Mouse (Mus musculus) cerebellum, adult 11-12 months (tissue): ENCODE data around the gene Cby3.

Experiments used
- DNase-seq: peaks from one replicate; pipeline ENCODE4 v3.0.0; 2022

The Cby3 gene

GRCm38 (mm10) chr11:50364548-50364947 is 10.3 kb downstream of the Cby3 start:
- DNase-seq = peak; percentile 66

GRCm38 (mm10) chr11:50365322-50365721 is 11.1 kb downstream of the Cby3 start:
- no peak for DNase-seq

- peak; percentile 15 for DNase-seq
These were observed 13.3 kb downstream of the Cby3 start for GRCm38 (mm10) chr11:50367531-50367930.

GRCm38 (mm10) chr11:50369360-50369911 is 15.2 kb downstream of the Cby3 start:
- DNase-seq = no peak

- DNase-seq = no peak
These were observed 16.7 kb downstream of the Cby3 start for GRCm38 (mm10) chr11:50370969-50371368.

- peak; percentile 68 for DNase-seq
These were observed 17.2 kb downstream of the Cby3 start for GRCm38 (mm10) chr11:50371399-50371841.

GRCm38 (mm10) chr11:50371911-50372310 is 17.6 kb downstream of the Cby3 start:
- no peak for DNase-seq

- no peak for DNase-seq
These were observed 18.8 kb downstream of the Cby3 start for GRCm38 (mm10) chr11:50373086-50373485.

- no peak for DNase-seq
These were observed 19.4 kb downstream of the Cby3 start for GRCm38 (mm10) chr11:50373621-50374020.

GRCm38 (mm10) chr11:50374286-50375015 is 20.2 kb downstream of the Cby3 start:
- DNase-seq = peak; percentile 43

GRCm38 (mm10) chr11:50375421-50375820 is 21.2 kb downstream of the Cby3 start:
- no peak for DNase-seq

GRCm38 (mm10) chr11:50376156-50376790 is 22.0 kb downstream of the Cby3 start:
- peak; percentile 40 for DNase-seq

GRCm38 (mm10) chr11:50376911-50377891 is 22.9 kb downstream of the Cby3 start, which contains the start of gene Hnrnph1:
TSS of gene Hnrnph1 (plus strand) at chr11:50376990.
- DNase-seq = peak; percentile 99

- DNase-seq = peak; percentile 80
These were observed 23.8 kb downstream of the Cby3 start for GRCm38 (mm10) chr11:50377892-50378684.

- no peak for DNase-seq
These were observed 24.9 kb downstream of the Cby3 start for GRCm38 (mm10) chr11:50379023-50379752.

GRCm38 (mm10) chr11:50381311-50381710 is 27.0 kb downstream of the Cby3 start:
- DNase-seq = no peak

- DNase-seq = no peak
These were observed 33.0 kb downstream of the Cby3 start for GRCm38 (mm10) chr11:50387167-50387679.

- DNase-seq = no peak
These were observed 33.4 kb downstream of the Cby3 start for GRCm38 (mm10) chr11:50387697-50388096.

- DNase-seq = peak; percentile 1
These were observed 34.1 kb downstream of the Cby3 start for GRCm38 (mm10) chr11:50388217-50388929.

GRCm38 (mm10) chr11:50389011-50389410 is 34.7 kb downstream of the Cby3 start:
- peak; percentile 5 for DNase-seq
